Mouse (Mus musculus): ENCODE results near the gene Cyp51.

- TF ChIP-seq POLR2A (IDR thresholded peaks at IDR 0.05; ENCODE audit: borderline replicate concordance, low read depth, low read length) (no peak), CTCF (IDR thresholded peaks at IDR 0.05; ENCODE audit: low read depth, low read length) (no peak)
These were observed 16.4 kb downstream of the Cyp51 start for GRCm38 (mm10) chr5:4088190-4088589.
